Mouse (Mus musculus) MEL (cell line): Measurements from ENCODE around the gene Ptpre. TPM values are rescaled to one million over a fixed set of nuclear protein-coding genes. Genes with fewer than 3 reads are reported as not detected.

ENCODE experiments used
- DNase-seq: peaks from one replicate; pipeline ENCODE4 v3.0.0; 2011; ENCODE audit warnings: low read depth, low spot score
- H3K27ac ChIP-seq: 2 replicates; pipeline ENCODE4 v1.5.1; 2012; ENCODE audit warnings: low read depth, mild to moderate bottlenecking, control low read depth, low read length, moderate library complexity; ENCODE audit not compliant: control insufficient read depth
- H3K27me3 ChIP-seq, 2 experiments: fragments of 150-350 bp in 1 of 2; sonication (generic) in 1 of 2; 2 replicates each; pipeline ENCODE4 v1.6.1; 2012; ENCODE audit warnings: low read length in 2 of 2, mild to moderate bottlenecking in 2 of 2, improper control_type of control experiment in 1 of 2, moderate library complexity in 1 of 2; ENCODE audit not compliant: insufficient read depth in 2 of 2, control insufficient read depth in 1 of 2
- H3K36me3 ChIP-seq, 2 experiments: 2 replicates each; pipeline ENCODE4 v1.6.1; 2012 to 2014; ENCODE audit warnings: low read length in 2 of 2, improper control_type of control experiment in 1 of 2, inconsistent platforms in 1 of 2, mild to moderate bottlenecking in 1 of 2; ENCODE audit not compliant: insufficient read depth in 2 of 2, control insufficient read depth in 1 of 2
- H3K4me1 ChIP-seq, 2 experiments: fragments of 150-350 bp in 1 of 2; sonication (generic) in 1 of 2; 2 replicates each; pipeline ENCODE4 v1.6.1; 2012; ENCODE audit warnings: low read length in 2 of 2, improper control_type of control experiment in 1 of 2, mild to moderate bottlenecking in 1 of 2; ENCODE audit not compliant: insufficient read depth in 2 of 2, control insufficient read depth in 1 of 2
- H3K4me3 ChIP-seq, 2 experiments: fragments of 150-350 bp in 1 of 2; sonication (generic) in 1 of 2; 2 replicates each; pipeline ENCODE4 v1.5.1; 2012; ENCODE audit warnings: low read depth in 2 of 2, low read length in 2 of 2, mild to moderate bottlenecking in 2 of 2, moderate library complexity in 2 of 2, control low read depth in 1 of 2, improper control_type of control experiment in 1 of 2; ENCODE audit not compliant: control insufficient read depth in 1 of 2, insufficient read depth in 1 of 2
- H3K79me2 ChIP-seq: 2 replicates; pipeline ENCODE4 v1.6.1; 2012; ENCODE audit warnings: mild to moderate bottlenecking, low read length, moderate library complexity; ENCODE audit not compliant: control insufficient read depth, poor library complexity, insufficient read depth
- H3K9ac ChIP-seq: 2 replicates; pipeline ENCODE4 v1.6.1; 2012; ENCODE audit warnings: low read depth, mild to moderate bottlenecking, control low read depth, low read length, moderate library complexity; ENCODE audit not compliant: control insufficient read depth, poor library complexity, severe bottlenecking
- H3K9me3 ChIP-seq: fragments of 150-350 bp; sonication (generic); replicated peaks from 2 replicates; pipeline ENCODE4 v1.6.1; 2012; ENCODE audit warnings: mild to moderate bottlenecking, low read length, improper control_type of control experiment, moderate library complexity; ENCODE audit not compliant: insufficient read depth
- CHD2 ChIP-seq: IDR thresholded peaks from 2 replicates; pipeline ENCODE4 v1.6.1; 2011; ENCODE audit warnings: low read length, improper control_type of control experiment
- CTCF ChIP-seq, 3 experiments: IDR thresholded peaks in 2 of 3; conservative IDR thresholded peaks in 1 of 3; 2 replicates each; pipeline ENCODE4 v1.5.1; 2011 to 2012; ENCODE audit warnings: low read length in 3 of 3, low read depth in 2 of 3, mild to moderate bottlenecking in 2 of 3, improper control_type of control experiment in 1 of 3, inconsistent platforms in 1 of 3, mixed read lengths in 1 of 3, moderate library complexity in 1 of 3; ENCODE audit not compliant: control insufficient read depth in 1 of 3, insufficient read depth in 1 of 3, poor library complexity in 1 of 3, severe bottlenecking in 1 of 3
- E2F4 ChIP-seq: IDR thresholded peaks from 2 replicates; pipeline ENCODE4 v1.6.1; 2011; ENCODE audit warnings: low read depth, low read length, improper control_type of control experiment, borderline replicate concordance
- ELF1 ChIP-seq: IDR thresholded peaks from 2 replicates; pipeline ENCODE4 v1.6.1; 2014; ENCODE audit warnings: low read depth, mild to moderate bottlenecking, inconsistent platforms, low read length, improper control_type of control experiment, moderate library complexity
- ETS1 ChIP-seq: IDR thresholded peaks from 2 replicates; pipeline ENCODE4 v1.6.1; 2012; ENCODE audit warnings: low read depth, mild to moderate bottlenecking, inconsistent platforms, low read length, improper control_type of control experiment, moderate library complexity
- GABPA ChIP-seq: IDR thresholded peaks from 2 replicates; pipeline ENCODE4 v1.6.1; 2012; ENCODE audit warnings: low read depth, mild to moderate bottlenecking, inconsistent platforms, low read length, improper control_type of control experiment, moderate library complexity
- GATA1 ChIP-seq: IDR thresholded peaks from 2 replicates; pipeline ENCODE4 v1.6.1; 2011; ENCODE audit warnings: low read depth, low read length, improper control_type of control experiment
- HCFC1 ChIP-seq: IDR thresholded peaks from 2 replicates; pipeline ENCODE4 v1.6.1; 2012; ENCODE audit warnings: low read depth, mild to moderate bottlenecking, inconsistent platforms, low read length, improper control_type of control experiment, moderate library complexity
- JUND ChIP-seq: IDR thresholded peaks from 2 replicates; pipeline ENCODE4 v1.6.1; 2011; ENCODE audit warnings: low read depth, mild to moderate bottlenecking, improper control_type of control experiment, low read length
- MAFK ChIP-seq: IDR thresholded peaks from 2 replicates; pipeline ENCODE4 v1.6.1; 2011; ENCODE audit warnings: low read depth, mild to moderate bottlenecking, low read length, improper control_type of control experiment, borderline replicate concordance
- MAX ChIP-seq: IDR thresholded peaks from 2 replicates; pipeline ENCODE4 v1.6.1; 2011; ENCODE audit warnings: low read length, improper control_type of control experiment
- MYB ChIP-seq: IDR thresholded peaks from 2 replicates; pipeline ENCODE4 v1.6.1; 2011; ENCODE audit warnings: mild to moderate bottlenecking, low read depth, low read length, improper control_type of control experiment
- MYC ChIP-seq: IDR thresholded peaks from 2 replicates; pipeline ENCODE4 v1.6.1; 2011; ENCODE audit warnings: low read depth, mild to moderate bottlenecking, low read length, improper control_type of control experiment, moderate library complexity
- NELFE ChIP-seq: IDR thresholded peaks from 2 replicates; pipeline ENCODE4 v1.6.1; 2011; ENCODE audit warnings: low read depth, low read length, improper control_type of control experiment
- NRF1 ChIP-seq: IDR thresholded peaks from 2 replicates; pipeline ENCODE4 v1.6.1; 2014; ENCODE audit warnings: low read depth, mild to moderate bottlenecking, inconsistent platforms, low read length, improper control_type of control experiment, moderate library complexity; ENCODE audit not compliant: poor library complexity, insufficient read depth, severe bottlenecking
- POLR2AphosphoS2 ChIP-seq: IDR thresholded peaks from 2 replicates; pipeline ENCODE4 v1.6.1; 2011; ENCODE audit warnings: low read length, improper control_type of control experiment
- RAD21 ChIP-seq: IDR thresholded peaks from 2 replicates; pipeline ENCODE4 v1.6.1; 2011; ENCODE audit warnings: mild to moderate bottlenecking, low read depth, low read length, improper control_type of control experiment
- RCOR1 ChIP-seq: IDR thresholded peaks from 2 replicates; pipeline ENCODE4 v1.6.1; 2012; ENCODE audit warnings: low read depth, mild to moderate bottlenecking, inconsistent platforms, low read length, improper control_type of control experiment
- SIN3A ChIP-seq: IDR thresholded peaks from 2 replicates; pipeline ENCODE4 v1.6.1; 2012; ENCODE audit warnings: low read length, improper control_type of control experiment, inconsistent platforms
- SMC3 ChIP-seq: IDR thresholded peaks from 2 replicates; pipeline ENCODE4 v1.6.1; 2011; ENCODE audit warnings: low read depth, low read length, improper control_type of control experiment
- TCF12 ChIP-seq: IDR thresholded peaks from 2 replicates; pipeline ENCODE4 v1.6.1; 2014; ENCODE audit warnings: low read depth, mild to moderate bottlenecking, inconsistent platforms, low read length, improper control_type of control experiment, moderate library complexity
- UBTF ChIP-seq: IDR thresholded peaks from 2 replicates; pipeline ENCODE4 v1.6.1; 2012; ENCODE audit warnings: low read depth, mild to moderate bottlenecking, inconsistent platforms, low read length, improper control_type of control experiment, moderate library complexity, borderline replicate concordance; ENCODE audit not compliant: insufficient read depth
- USF2 ChIP-seq, 2 experiments: IDR thresholded peaks; 2 replicates each; pipeline ENCODE4 v1.6.1; 2011 to 2012; ENCODE audit warnings: improper control_type of control experiment in 2 of 2, low read length in 2 of 2, borderline replicate concordance in 1 of 2, inconsistent platforms in 1 of 2, low read depth in 1 of 2, mild to moderate bottlenecking in 1 of 2; ENCODE audit not compliant: insufficient read depth in 1 of 2
- ZC3H11A ChIP-seq: IDR thresholded peaks from 2 replicates; pipeline ENCODE4 v1.6.1; 2012; ENCODE audit warnings: low read depth, mild to moderate bottlenecking, inconsistent platforms, low read length, improper control_type of control experiment
- ZKSCAN1 ChIP-seq: IDR thresholded peaks from 2 replicates; pipeline ENCODE4 v1.6.1; 2012; ENCODE audit warnings: low read depth, mild to moderate bottlenecking, inconsistent platforms, low read length, improper control_type of control experiment, moderate library complexity
- ZNF384 ChIP-seq: IDR thresholded peaks from 2 replicates; pipeline ENCODE4 v1.6.1; 2012; ENCODE audit warnings: low read depth, mild to moderate bottlenecking, inconsistent platforms, low read length, improper control_type of control experiment
- polyA plus RNA-seq, 2 experiments: library from polyadenylated mRNA; stranded (reverse) in 1 of 2; unstranded in 1 of 2; fragments of >175 nt in 1 of 2; fragments of >200 nt in 1 of 2; gene quantifications; 2 replicates each; pipeline versions ENCODE4 v1.2.1 to v1.2.4; 2012; ENCODE audit warnings: low replicate concordance in 2 of 2, low read depth in 1 of 2; ENCODE audit not compliant: insufficient read length in 2 of 2, insufficient read depth in 1 of 2, missing spikeins in 1 of 2
- total RNA-seq: library from RNA; depleted of rRNA; stranded (reverse); fragments of 300-350 nt; gene quantifications from 2 replicates; pipeline ENCODE4 v1.2.3, GENCODE M21; 2012

Ptpre gene
- total and polyA plus RNA-seq, 3 experiments: 4.9 to 12.9 TPM; not detected in 1

DNA sequence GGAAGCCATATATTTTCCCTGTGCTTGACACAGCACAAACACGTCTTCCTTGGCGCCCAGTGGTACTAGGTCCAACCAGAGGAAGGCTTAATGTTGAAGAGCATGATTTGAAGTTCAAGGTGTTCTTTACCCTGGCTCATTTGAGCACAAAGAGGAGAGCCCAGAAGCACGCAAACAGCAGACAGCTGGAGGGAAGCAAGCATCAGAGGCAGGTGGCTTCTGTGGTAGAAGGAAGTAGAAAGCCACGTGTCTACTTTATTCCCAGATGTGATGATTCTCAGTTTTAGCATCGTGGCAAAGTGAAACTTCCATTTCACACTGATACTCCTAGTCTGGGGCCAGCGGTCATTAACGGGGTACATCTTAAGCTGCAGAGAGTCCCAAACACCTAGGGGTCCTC lies 120.9 kb downstream of the Ptpre start:
- Histone ChIP-seq H3K36me3 (no peaks in the 10 kb centered on the region; a peak in 1 of 4 replicates), H3K27me3 (no peaks in the 10 kb centered on the region), H3K9ac (no peak overlapping the region), H3K79me2 (no peaks in the 10 kb centered on the region), H3K9me3 (no peaks in the 10 kb centered on the region), H3K4me3 (no peak overlapping the region), H3K4me1 (0 out of 4 replicates have a peak, but pooled peaks cover 0 to 4% of the 10 kb centered on the region in 2 experiments), H3K27ac (no peak overlapping the region)
- no peak for DNase-seq
- no peak for TF ChIP-seq POLR2AphosphoS2
- no peak for TF ChIP-seq NELFE
- TF ChIP-seq CHD2: no peak
- no peak for TF ChIP-seq USF2 (IDR thresholded peaks at IDR 0.05; ENCODE audit: borderline replicate concordance in 1 of 2, insufficient read depth in 1 of 2, low read depth in 1 of 2, low read length in 2 of 2)
- no peak for TF ChIP-seq ZNF384
- no peak for TF ChIP-seq GATA1
- no peak for TF ChIP-seq NRF1
- TF ChIP-seq UBTF: no peak
- no peak for TF ChIP-seq MAFK
- no peak for TF ChIP-seq MYC
- no peak for TF ChIP-seq SMC3
- no peak for TF ChIP-seq ETS1
- no peak for TF ChIP-seq ELF1
- no peak for TF ChIP-seq E2F4
- no peak for TF ChIP-seq JUND
- no peak for TF ChIP-seq CTCF (IDR thresholded peaks at IDR 0.05 in 2 of 3, conservative IDR thresholded peaks at IDR 0.05 in 1 of 3; ENCODE audit: control insufficient read depth in 1 of 3, insufficient read depth in 1 of 3, low read depth in 2 of 3, low read length in 3 of 3, poor library complexity in 1 of 3, severe bottlenecking in 1 of 3)
- TF ChIP-seq RCOR1: no peak
- no peak for TF ChIP-seq HCFC1
- no peak for TF ChIP-seq MAX
- TF ChIP-seq ZKSCAN1: no peak

GRCm38 (mm10) chr7:135659314-135659935 lies 122.1 kb downstream of the Ptpre start:
- Histone ChIP-seq H3K27ac (no peak overlapping the region), H3K4me3 (no peak overlapping the region), H3K9ac (no peak overlapping the region), H3K36me3 (no peaks in the 10 kb centered on the region; a peak in 1 of 4 replicates), H3K79me2 (no peaks in the 10 kb centered on the region), H3K27me3 (no peaks in the 10 kb centered on the region), H3K4me1 (0 out of 4 replicates have a peak, but pooled peaks cover 0 to 4% of the 10 kb centered on the region in 2 experiments), H3K9me3 (no peaks in the 10 kb centered on the region)
- DNase-seq: no peak
- TF ChIP-seq TCF12 (no peak), SIN3A (no peak), POLR2AphosphoS2 (no peak), RAD21 (no peak), ZC3H11A (no peak), ELF1 (no peak), MYB (no peak), ZNF384 (no peak), GATA1 (no peak), GABPA (no peak), ZKSCAN1 (no peak), JUND (no peak), MAFK (no peak), HCFC1 (no peak)
